Comparison of ENCODE assay signal across 23 mouse cellular contexts in the genomic region with DNA sequence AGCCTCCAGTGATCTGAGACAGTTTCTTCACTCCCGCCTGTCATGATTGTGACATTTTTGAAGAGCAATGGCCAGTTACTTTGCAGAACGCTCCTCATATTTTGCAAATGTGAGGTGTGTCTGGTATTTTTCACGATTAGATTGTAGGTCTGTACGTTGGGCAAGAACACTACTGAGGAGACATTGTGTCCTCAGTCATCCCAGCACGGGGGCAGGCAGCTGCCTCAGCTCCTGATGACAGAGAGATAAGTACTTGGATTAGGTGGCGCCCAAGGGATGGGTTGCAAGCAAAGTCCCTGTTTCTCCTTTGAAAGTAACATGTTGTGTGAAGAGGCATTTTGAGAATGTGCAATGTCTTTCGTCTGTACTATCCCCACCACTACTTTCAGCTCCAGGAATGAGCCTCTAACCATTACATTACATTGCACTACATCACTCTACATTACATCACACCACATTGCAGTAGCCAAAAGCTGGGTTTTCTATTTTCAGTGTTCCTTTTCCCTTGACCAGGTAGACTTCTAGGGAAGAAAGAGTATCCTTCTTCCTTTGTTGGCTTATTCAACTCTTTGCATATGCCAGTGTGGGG. TPM values are rescaled to one million over a fixed set of nuclear protein-coding genes. Genes with fewer than 3 reads are reported as not detected.
DNase-seq lines count a peak whose midpoint lies in the region; ATAC-seq and TF ChIP-seq lines count a peak whose summit lies in the region.
"Had no signal": no experiment of that assay in that cellular context is flagged by ENCODE, and none has a peak within 500 bp of the region (broad histone marks: within the 10 kb centered on the region; RNA-seq: fewer than 3 reads in every experiment).

No protein-coding gene starts in this region.

- H3K9me3 ChIP-seq in liver, embryonic 12.5 days (replicated peaks) = no peaks in the 10 kb centered on the region
- H3K9me3 ChIP-seq in kidney, embryonic 14.5 days (ENCODE audit: control insufficient read depth, low read length) = no peaks in the 10 kb centered on the region
- no peaks in the 10 kb centered on the region for H3K9me3 ChIP-seq in hindbrain, postnatal 0 days (ENCODE audit: low read length)

- no peaks in the 10 kb centered on the region for H3K27me3 ChIP-seq in liver, embryonic 12.5 days (replicated peaks)
- no peaks in the 10 kb centered on the region for H3K27me3 ChIP-seq in kidney, embryonic 14.5 days (ENCODE audit: control insufficient read depth, insufficient read depth, low read length)
- H3K27me3 ChIP-seq in hindbrain, postnatal 0 days (ENCODE audit: insufficient read depth, low read length) = no peaks in the 10 kb centered on the region

- DNase-seq in spleen, postnatal 10 days (ENCODE audit: low spot score in 2 of 2) = peak; percentile 40 to 52
- DNase-seq in spleen, postnatal 14 days (ENCODE audit: low spot score in 2 of 2) = no peak
- DNase-seq in c-Kit-positive CD71-positive TER-119-positive erythroid progenitor cells, embryonic 14.5 days (ENCODE audit: low spot score) = peak; percentile 65
- no peak for DNase-seq in retina, postnatal 1 day
- no peak for DNase-seq in hindbrain, postnatal 0 days (ENCODE audit: low spot score)
- DNase-seq: adrenal gland, adult 2 months; cerebellum, adult 18-20 months; cerebellum, postnatal 36 days; forebrain, postnatal 0 days; gastrocnemius, postnatal 10 days; kidney, adult 8-10 months; kidney, postnatal 4 days; lung, adult 18-20 months; spleen, adult 18-20 months; thymus, postnatal 36 days had no signal

- peak overlapping the region; percentile 96 for H3K27ac ChIP-seq in liver, embryonic 12.5 days
- no peak overlapping the region for H3K27ac ChIP-seq in kidney, embryonic 14.5 days (ENCODE audit: low read depth, low read length)
- no peak overlapping the region for H3K27ac ChIP-seq in hindbrain, postnatal 0 days
- H3K27ac ChIP-seq: hindbrain, embryonic 10.5 days had no signal

- peak overlapping the region; percentile 60 for H3K9ac ChIP-seq in liver, embryonic 12.5 days
- no peak overlapping the region for H3K9ac ChIP-seq in kidney, embryonic 14.5 days (ENCODE audit: low read depth, low read length)
- H3K9ac ChIP-seq in hindbrain, postnatal 0 days (replicated peaks; ENCODE audit: low read length) = no peak overlapping the region
- H3K9ac ChIP-seq: forebrain, postnatal 0 days had no signal

- peaks cover 63% of the 10 kb centered on the region for H3K4me1 ChIP-seq in liver, embryonic 12.5 days
- H3K4me1 ChIP-seq in kidney, embryonic 14.5 days (ENCODE audit: control insufficient read depth, insufficient read depth, low read length) = no peaks in the 10 kb centered on the region
- no peaks in the 10 kb centered on the region for H3K4me1 ChIP-seq in hindbrain, postnatal 0 days (ENCODE audit: insufficient read depth, low read length)

- no peaks in the 10 kb centered on the region for H3K36me3 ChIP-seq in liver, embryonic 12.5 days
- no peaks in the 10 kb centered on the region for H3K36me3 ChIP-seq in kidney, embryonic 14.5 days (ENCODE audit: control insufficient read depth, insufficient read depth, low read length)
- H3K36me3 ChIP-seq in hindbrain, postnatal 0 days (ENCODE audit: insufficient read depth, low read length) = no peaks in the 10 kb centered on the region
- H3K36me3 ChIP-seq: hindbrain, embryonic 10.5 days had no signal

- no peak for TF ChIP-seq CTCF in hindbrain, postnatal 0 days (IDR thresholded peaks at IDR 0.05; ENCODE audit: low read depth)

- WGBS in liver, embryonic 12.5 days (ENCODE audit: insufficient replicate concordance) = 31% methylated on average over 7 of the region's 7 CpGs
- 71% methylated on average over 7 of the region's 7 CpGs for WGBS in kidney, embryonic 14.5 days
- WGBS in hindbrain, postnatal 0 days = 83% methylated on average over 7 of the region's 7 CpGs

- peak; percentile 72 for ATAC-seq in liver, embryonic 12.5 days
- ATAC-seq in megakaryocyte-erythroid progenitor cell, adult 5-6 weeks (replicated peaks; ENCODE audit: low FRiP score, low TSS enrichment, poor library complexity, severe bottlenecking) = peak; percentile 35
- ATAC-seq in kidney, embryonic 14.5 days (ENCODE audit: low FRiP score, low TSS enrichment) = no peak
- no peak for ATAC-seq in hindbrain, postnatal 0 days
- ATAC-seq: forebrain, postnatal 0 days; inflammation-experienced regulatory T-cells, adult 6 months had no signal

- peak overlapping the region; percentile 61 for H3K4me2 ChIP-seq in liver, embryonic 12.5 days
- no peak overlapping the region for H3K4me2 ChIP-seq in kidney, embryonic 14.5 days (replicated peaks; ENCODE audit: low read depth, low read length)
- no peak overlapping the region for H3K4me2 ChIP-seq in hindbrain, postnatal 0 days (ENCODE audit: low read depth, low read length)

- no peak overlapping the region for H3K4me3 ChIP-seq in liver, embryonic 12.5 days
- H3K4me3 ChIP-seq in kidney, embryonic 14.5 days (ENCODE audit: low read length) = no peak overlapping the region
- H3K4me3 ChIP-seq in hindbrain, postnatal 0 days (ENCODE audit: low read length) = no peak overlapping the region
- H3K4me3 ChIP-seq: hindbrain, embryonic 10.5 days had no signal

RNA-seq across cellular contexts. Expression of gene Sftpb, which starts 23.9 kb away (rescaled TPM):
- not detected in 2 replicates for polyA plus RNA-seq in liver, embryonic 12.5 days (2016; fragmentation: Nextera tagmentation; extraction: Ambion mirVana)
- not detected in 2 replicates for total RNA-seq in megakaryocyte-erythroid progenitor cell, adult 5-6 weeks (2014; fragmentation: Nextera tagmentation)
- total RNA-seq in megakaryocyte-erythroid progenitor cell, adult 5-6 weeks (2017) = not detected in 2 replicates
- not detected in 2 replicates for polyA plus RNA-seq in kidney, embryonic 14.5 days (2014; fragmentation: Nextera tagmentation; extraction: Ambion mirVana)
- total RNA-seq in hindbrain, postnatal 0 days (2014; rRNA removed) = 1.4 TPM in 1 of 2 replicates, not detected in the other
- polyA plus RNA-seq in hindbrain, postnatal 0 days (2015; fragmentation: Nextera tagmentation; extraction: Ambion mirVana) = 0.18 and 0.29 TPM in 2 replicates
- total RNA-seq: adrenal gland, adult 2 months; forebrain, postnatal 0 days; gastrocnemius, postnatal 10 days; layer of hippocampus, postnatal 25 days; left cerebral cortex, postnatal 36 days had no signal
- polyA plus RNA-seq: hindbrain, embryonic 10.5 days; inflammation-experienced regulatory T-cells, adult 6 months; neural tube, embryonic 11.5 days had no signal

RNA-seq across cellular contexts. Expression of gene Atoh8, which starts 45.1 kb away (rescaled TPM):
- polyA plus RNA-seq in liver, embryonic 12.5 days (2016; fragmentation: Nextera tagmentation; extraction: Ambion mirVana) = 2.0 and 2.1 TPM in 2 replicates
- not detected in 2 replicates for total RNA-seq in megakaryocyte-erythroid progenitor cell, adult 5-6 weeks (2014; fragmentation: Nextera tagmentation)
- 0.91 TPM in 1 of 2 replicates, not detected in the other for total RNA-seq in megakaryocyte-erythroid progenitor cell, adult 5-6 weeks (2017)
- 13.3 and 14.2 TPM in 2 replicates for polyA plus RNA-seq in kidney, embryonic 14.5 days (2014; fragmentation: Nextera tagmentation; extraction: Ambion mirVana)
- 6.5 and 8.1 TPM in 2 replicates for total RNA-seq in hindbrain, postnatal 0 days (2014; rRNA removed)
- polyA plus RNA-seq in hindbrain, postnatal 0 days (2015; fragmentation: Nextera tagmentation; extraction: Ambion mirVana) = 3.8 and 5.2 TPM in 2 replicates
- polyA plus RNA-seq: inflammation-experienced regulatory T-cells, adult 6 months had no signal

Comparison
In these comparisons a context has a peak if more than half of its experiments do, and no peak if none do; other contexts are left out.
1. DNase-seq: peak in spleen, postnatal 10 days (2 of 2) and c-Kit-positive CD71-positive TER-119-positive erythroid progenitor cells, embryonic 14.5 days (single experiment); none in spleen, postnatal 14 days (0 of 2), retina, postnatal 1 day (single experiment) and hindbrain, postnatal 0 days (single experiment).
2. ATAC-seq: peak in liver, embryonic 12.5 days (single experiment) and megakaryocyte-erythroid progenitor cell, adult 5-6 weeks (single experiment); none in kidney, embryonic 14.5 days (single experiment) and hindbrain, postnatal 0 days (single experiment).